In the genomic region with DNA sequence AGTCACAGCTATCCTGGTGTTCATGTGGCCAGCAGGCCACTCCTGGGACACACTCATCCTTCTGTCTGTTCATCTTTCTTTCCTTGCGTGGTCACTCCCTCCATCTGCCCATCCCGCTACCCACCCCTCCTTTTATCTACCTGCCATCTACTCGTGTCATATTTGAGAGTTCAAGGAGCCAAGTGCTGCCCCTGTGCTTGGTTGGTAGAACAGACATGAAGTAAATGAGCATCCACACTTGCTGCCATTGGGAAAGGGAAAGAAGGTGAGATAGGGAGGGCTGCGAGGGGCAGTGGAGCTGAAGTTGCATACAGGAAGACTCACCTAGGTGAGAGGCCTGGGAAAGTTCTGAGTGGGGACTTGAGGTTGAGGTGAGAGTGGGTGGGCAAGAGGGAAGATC, we compare ENCODE assay signal across 17 mouse cellular contexts. TPM values are rescaled to one million over a fixed set of nuclear protein-coding genes. Genes with fewer than 3 reads are reported as not detected.
"Had no signal": no experiment of that assay in that cellular context is flagged by ENCODE, and none has a peak within 500 bp of the region (broad histone marks: within the 10 kb centered on the region; RNA-seq: fewer than 3 reads in every experiment).

No protein-coding gene starts in this region.

- H3K4me3 ChIP-seq: neural tube, embryonic 12.5 days; neural tube, embryonic 13.5 days; neural tube, embryonic 15.5 days; stomach, embryonic 15.5 days had no signal

- H3K27ac ChIP-seq: neural tube, embryonic 12.5 days; neural tube, embryonic 13.5 days; neural tube, embryonic 15.5 days; stomach, embryonic 15.5 days; stomach, postnatal 0 days had no signal

- H3K27me3 ChIP-seq: neural tube, embryonic 12.5 days; neural tube, embryonic 13.5 days; neural tube, embryonic 15.5 days; stomach, embryonic 15.5 days had no signal

- H3K36me3 ChIP-seq: neural tube, embryonic 12.5 days; neural tube, embryonic 13.5 days; neural tube, embryonic 15.5 days; stomach, embryonic 15.5 days had no signal

- H3K9me3 ChIP-seq: neural tube, embryonic 12.5 days; neural tube, embryonic 13.5 days; neural tube, embryonic 15.5 days; stomach, embryonic 15.5 days had no signal

- H3K4me2 ChIP-seq: neural tube, embryonic 12.5 days; neural tube, embryonic 13.5 days; neural tube, embryonic 15.5 days; stomach, embryonic 15.5 days had no signal

- H3K4me1 ChIP-seq: neural tube, embryonic 12.5 days; neural tube, embryonic 13.5 days; neural tube, embryonic 15.5 days; stomach, embryonic 15.5 days had no signal

- H3K9ac ChIP-seq: neural tube, embryonic 12.5 days; neural tube, embryonic 13.5 days; neural tube, embryonic 15.5 days; stomach, embryonic 15.5 days had no signal

- DNase-seq: retina, postnatal 1 day; right cerebral cortex, adult 18-20 months; right cerebral cortex, postnatal 25 days; right cerebral cortex, postnatal 4 days; spleen, adult 18-20 months; thymus, adult 18-20 months; thymus, adult 2 months; thymus, postnatal 14 days; thymus, postnatal 25 days; thymus, postnatal 36 days; thymus, postnatal 4 days had no signal

RNA-seq across cellular contexts. Expression of a gene that starts 28.6 kb away (rescaled TPM):
- total RNA-seq: neutrophil, adult 5-6 weeks had no signal
